Mouse (Mus musculus): ENCODE measurements at regions not wholly inside any gene's neighbourhood (a gene's known extent, or its start where the extent isn't known, plus 50 kb on each side); places are given as distances from the start of the nearest gene placed in this dataset.
"Not testable (repeated sequence)": the region's sequence is repeated elsewhere in the genome, so short reads cannot be mapped to it uniquely, and the experiment has no call there.

DNA sequence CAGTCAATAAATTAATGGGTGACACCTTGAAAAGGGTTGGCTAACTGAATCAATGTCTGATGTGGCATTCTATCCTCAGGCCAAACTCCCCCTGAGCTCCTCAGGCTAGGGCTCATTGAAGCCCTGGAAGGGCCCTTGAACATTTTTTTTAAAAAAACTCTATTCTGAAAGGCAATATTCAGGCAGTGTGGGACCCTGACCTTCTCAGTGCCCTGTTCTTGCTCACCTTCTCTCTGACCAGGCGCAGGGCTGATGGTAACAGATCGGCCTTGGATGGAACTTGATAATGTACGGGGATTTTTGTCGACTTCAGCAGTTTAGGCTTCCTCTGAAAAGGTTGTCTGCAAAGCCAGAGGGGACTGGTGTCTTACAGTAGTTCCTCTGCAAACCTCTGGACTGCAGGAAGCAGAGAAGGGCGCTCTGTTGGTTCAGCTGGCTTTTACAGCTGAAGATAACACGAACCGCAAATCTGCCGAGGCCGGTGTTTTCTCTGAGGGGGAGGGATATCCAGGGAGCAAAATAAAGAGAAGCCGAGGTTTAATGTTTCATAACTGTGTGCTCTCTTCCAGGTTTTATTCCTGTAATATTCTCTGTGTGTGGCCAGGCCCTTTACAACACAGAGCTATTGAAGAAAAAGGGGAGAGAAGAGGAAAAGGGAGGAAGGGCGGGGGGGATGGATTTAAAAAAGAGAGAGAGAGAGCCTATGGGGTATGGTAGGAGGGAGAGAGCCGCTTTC, 73.6 kb upstream of the Rpl34 start:
- ATAC-seq (ENCODE audit: extremely low read depth, insufficient number of reproducible peaks, low FRiP score, poor library complexity, severe bottlenecking), result 0 out of 2 replicates have a peak, but pooled peaks have one; percentile 36

DNA sequence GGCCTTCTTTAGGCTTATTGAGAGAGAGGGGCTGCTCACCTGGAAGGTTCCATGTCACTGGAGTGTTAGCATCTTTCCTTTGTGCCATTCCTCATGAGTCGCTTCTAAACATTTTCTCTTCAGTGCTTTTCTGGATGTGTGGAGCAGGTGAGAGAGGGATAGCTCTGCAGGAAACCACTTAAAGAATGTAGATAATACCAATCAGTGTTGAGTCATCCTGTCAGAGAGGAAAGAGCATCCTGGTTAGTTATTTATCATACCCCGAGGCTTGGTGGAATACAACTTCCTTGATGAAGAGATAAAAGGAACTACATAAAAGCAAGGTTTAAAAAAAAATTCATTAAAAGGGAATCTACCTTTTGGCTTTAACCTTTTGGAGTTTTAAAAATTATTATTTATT, 69.8 kb upstream of the Rpl34 start:
- ATAC-seq (ENCODE audit: extremely low read depth, insufficient number of reproducible peaks, low FRiP score, poor library complexity, severe bottlenecking), result no peak

DNA sequence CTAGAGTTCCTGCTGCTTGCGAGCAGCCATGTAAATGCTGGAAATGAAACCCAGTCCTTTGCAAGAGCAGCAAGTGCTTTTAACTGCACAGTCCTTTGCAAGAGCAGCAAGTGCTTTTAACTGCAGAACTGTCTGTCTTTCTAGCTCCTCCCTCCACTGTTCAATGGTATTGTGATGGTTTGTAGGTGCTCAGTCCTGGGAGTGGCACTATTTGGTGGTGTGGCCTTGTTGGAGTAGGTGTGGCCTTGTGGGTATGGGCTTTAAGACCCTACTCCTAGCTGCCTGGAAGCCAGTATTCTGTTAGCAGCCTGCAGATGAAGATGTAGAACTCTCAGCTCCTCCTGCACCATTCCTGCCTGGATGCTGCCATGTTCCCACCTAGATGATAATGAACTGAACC, 67.8 kb upstream of the Rpl34 start:
- ATAC-seq (ENCODE audit: extremely low read depth, insufficient number of reproducible peaks, low FRiP score, poor library complexity, severe bottlenecking), result not testable (repeated sequence)

DNA sequence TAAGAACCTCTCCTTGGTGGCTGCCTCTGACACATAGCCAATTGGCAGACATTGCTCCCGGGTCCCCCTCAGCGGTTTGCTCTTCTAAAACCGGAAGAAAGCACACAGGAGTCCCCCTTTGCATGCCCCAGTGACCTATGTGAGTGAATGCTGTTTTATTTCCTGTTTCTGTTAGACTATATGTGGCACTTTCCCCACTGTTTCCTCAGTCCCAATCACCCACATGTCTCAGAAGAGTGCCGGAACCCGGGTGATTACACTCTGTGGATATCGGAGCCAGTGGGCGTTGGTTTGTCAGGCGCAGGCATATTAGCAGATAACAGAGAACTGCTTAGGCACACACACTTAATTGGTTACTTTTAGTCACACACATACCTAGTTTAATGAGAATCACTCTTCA, 66.3 kb upstream of the Rpl34 start:
- peak; percentile 77 for ATAC-seq (ENCODE audit: extremely low read depth, insufficient number of reproducible peaks, low FRiP score, poor library complexity, severe bottlenecking)

DNA sequence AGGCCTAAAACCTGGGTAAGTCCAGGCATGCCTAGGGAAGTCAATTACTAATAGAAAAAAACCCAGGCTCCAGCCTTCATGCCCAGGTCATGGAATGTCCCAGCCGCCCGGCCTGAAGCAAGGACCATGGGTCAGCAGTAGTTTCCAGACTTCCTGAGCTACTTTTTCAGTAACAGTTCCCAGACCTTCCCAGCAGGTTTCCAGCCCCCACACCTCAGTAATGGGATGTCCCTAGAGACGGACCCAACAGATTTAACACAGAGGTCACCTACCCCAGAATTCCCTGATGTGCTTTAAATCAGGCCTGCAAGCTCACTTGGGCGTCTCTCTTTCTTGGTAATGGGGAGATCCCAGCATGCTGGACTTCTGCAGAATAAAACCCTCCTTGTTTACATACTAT, 65.2 kb upstream of the Rpl34 start:
- ATAC-seq (ENCODE audit: extremely low read depth, insufficient number of reproducible peaks, low FRiP score, poor library complexity, severe bottlenecking), result no peak

DNA sequence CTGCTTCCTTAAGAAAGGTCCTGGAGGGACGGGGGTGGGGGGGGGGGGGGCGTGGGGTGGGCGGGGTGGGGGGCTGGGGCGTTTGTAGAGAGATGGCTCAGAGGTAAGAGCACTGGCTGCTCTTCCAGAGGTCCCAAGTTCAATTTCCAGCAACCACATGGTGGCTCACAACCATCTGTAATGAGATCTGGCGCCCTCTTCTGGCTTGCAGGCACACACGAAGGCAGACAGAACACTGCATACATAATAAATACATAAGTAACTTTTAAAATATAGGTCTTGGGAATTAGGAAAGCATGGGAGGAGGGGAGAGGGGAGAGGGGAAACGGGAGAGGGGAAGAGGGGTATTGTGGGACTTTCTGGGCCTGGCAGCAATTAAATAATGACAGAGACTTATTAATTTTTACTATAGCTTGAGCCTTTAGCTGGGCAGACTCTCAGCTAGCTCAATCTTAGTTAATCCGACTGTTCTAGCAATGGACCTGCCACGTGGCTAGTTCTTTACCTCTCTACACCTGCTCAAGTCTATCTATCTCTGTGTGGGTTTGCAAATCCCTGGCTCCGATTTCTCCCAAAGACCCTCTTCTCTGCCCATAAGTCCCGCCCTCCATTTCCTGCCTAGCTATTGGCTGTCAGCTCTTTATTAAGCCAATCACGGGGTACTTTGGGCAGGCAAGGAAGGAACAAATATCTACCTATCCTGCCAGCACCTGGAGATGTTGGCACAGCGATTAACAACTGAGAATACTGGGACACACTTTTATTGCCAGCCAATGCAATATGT, 64.1 kb upstream of the Rpl34 start:
- ATAC-seq (ENCODE audit: extremely low read depth, insufficient number of reproducible peaks, low FRiP score, poor library complexity, severe bottlenecking), result no peak

DNA sequence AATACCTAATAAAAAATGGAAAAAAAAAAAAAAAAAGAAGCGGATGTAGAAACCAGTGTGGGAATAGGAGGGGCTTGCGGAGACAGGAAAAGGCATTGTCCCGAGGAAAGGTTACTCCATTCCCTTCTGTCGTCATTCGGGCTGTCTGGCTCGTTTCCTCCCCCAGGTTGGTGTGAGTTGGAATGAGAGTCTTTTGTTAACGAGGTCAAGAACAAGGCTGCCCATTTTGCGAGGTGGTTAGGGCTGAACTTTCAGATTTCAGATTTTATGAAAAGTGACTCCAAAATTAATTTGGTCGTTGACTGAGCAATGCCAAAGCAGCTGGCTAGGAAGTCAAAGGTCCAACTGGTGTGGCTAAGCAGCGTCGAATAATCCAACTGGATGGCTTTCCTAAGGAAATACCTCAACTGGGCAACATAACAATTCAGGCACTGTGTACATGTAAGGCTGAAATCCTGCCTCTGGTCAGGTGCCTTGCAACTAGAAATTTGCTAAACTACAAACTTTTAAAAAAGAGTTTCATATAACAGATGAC, 50.6 kb upstream of the Rpl34 start:
- ATAC-seq (ENCODE audit: extremely low read depth, insufficient number of reproducible peaks, low FRiP score, poor library complexity, severe bottlenecking), result no peak

All from neutrophil, adult 5-6 weeks (primary cell).